Mouse (Mus musculus) heart, embryonic 16.5 days (tissue): Measurements from ENCODE around the gene Vwf. TPM values are rescaled to one million over a fixed set of nuclear protein-coding genes. Genes with fewer than 3 reads are reported as not detected.

Experiments used
- ATAC-seq: fragments of 200-750 bp; cut with Nextera tagmentation; replicated peaks from 2 replicates; pipeline ENCODE4 v1.8.0; 2017; ENCODE audit warnings: moderate number of reproducible peaks; ENCODE audit not compliant: insufficient read depth, low FRiP score; ENCODE audit errors: extremely low read depth
- H3K27ac ChIP-seq: fragments of 300-500 bp; sonication (generic); 2 replicates; pipeline ENCODE4 v1.5.1; 2014; ENCODE audit warnings: mild to moderate bottlenecking, low read length, control low read depth, moderate library complexity
- H3K27me3 ChIP-seq: fragments of 300-500 bp; sonication (generic); 2 replicates; pipeline ENCODE4 v1.6.1; 2014; ENCODE audit warnings: low read length, mixed read lengths; ENCODE audit not compliant: control insufficient read depth, insufficient read depth
- H3K36me3 ChIP-seq: fragments of 300-500 bp; sonication (generic); 2 replicates; pipeline ENCODE4 v1.6.1; 2014; ENCODE audit not compliant: control insufficient read depth, insufficient read depth
- H3K4me1 ChIP-seq: fragments of 300-500 bp; sonication (generic); 2 replicates; pipeline ENCODE4 v1.6.1; 2014; ENCODE audit warnings: low read length, mixed read lengths; ENCODE audit not compliant: control insufficient read depth, insufficient read depth
- H3K4me2 ChIP-seq: fragments of 300-500 bp; sonication (generic); 2 replicates; pipeline ENCODE4 v1.6.1; 2014; ENCODE audit warnings: low read depth, mild to moderate bottlenecking, control low read depth, low read length
- H3K4me3 ChIP-seq: fragments of 300-500 bp; sonication (generic); 2 replicates; pipeline ENCODE4 v1.5.1; 2014; ENCODE audit warnings: mild to moderate bottlenecking, control low read depth, low read length
- H3K9ac ChIP-seq: fragments of 300-500 bp; sonication (generic); 2 replicates; pipeline ENCODE4 v1.6.1; 2014; ENCODE audit warnings: low read length, control low read depth
- H3K9me3 ChIP-seq: fragments of 300-500 bp; sonication (generic); replicated peaks from 2 replicates; pipeline ENCODE4 v1.6.1; 2016; ENCODE audit warnings: low read length; ENCODE audit not compliant: control insufficient read depth
- WGBS: fragments of 180-500 bp; shearing (Covaris S2); extraction: QIAGEN DNeasy Blood & Tissue Kit; methylation state at CpG from one replicate; pipeline ENCODE4 v1.1.7; 2014; 5-methylcytosine and 5-hydroxymethylcytosine counted together
- polyA plus RNA-seq: library from polyadenylated mRNA; unstranded; fragments of >200 nt; fragmentation: Nextera tagmentation; extraction: Ambion mirVana; gene quantifications from 2 replicates; pipeline ENCODE4 v1.2.1, GENCODE M21; 2015

Vwf gene
- polyA plus RNA-seq: 26.3 and 27.1 TPM in 2 replicates

DNA sequence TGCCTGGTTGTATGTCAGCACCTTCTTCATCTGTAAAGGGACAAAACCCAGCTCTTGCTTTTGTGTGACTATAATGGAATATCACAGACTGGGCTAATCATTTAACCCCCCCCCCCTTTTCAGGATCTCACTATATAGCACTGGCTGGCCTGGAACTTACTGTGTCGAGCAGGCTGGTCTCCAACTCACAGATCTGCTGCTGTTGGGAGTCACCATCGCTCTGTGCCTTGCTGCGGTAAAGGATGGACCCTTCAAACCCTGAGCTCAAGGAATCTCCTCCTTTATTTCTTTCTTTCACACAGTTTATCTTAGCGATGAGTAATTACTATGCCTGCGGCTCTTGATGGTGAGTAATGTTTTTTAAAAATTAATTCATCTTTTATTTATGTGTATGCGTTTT, at the start of gene Vwf:
Gene Vwf, plus strand, starts transcription at position 301 of the 400 bp plus-strand sequence.
- Histone ChIP-seq H3K27me3 (no peaks in the 10 kb centered on the region), H3K9ac (no peak within 1 kb of the TSS), H3K27ac (no peak within 1 kb of the TSS), H3K4me3 (no peak within 1 kb of the TSS), H3K36me3 (no peaks in the 10 kb centered on the region), H3K4me2 (no peak within 1 kb of the TSS), H3K4me1 (no peaks in the 10 kb centered on the region), H3K9me3 (no peaks in the 10 kb centered on the region)
- ATAC-seq: no peak
- 80% methylated on average over 6 of the region's 6 CpGs for WGBS

DNA sequence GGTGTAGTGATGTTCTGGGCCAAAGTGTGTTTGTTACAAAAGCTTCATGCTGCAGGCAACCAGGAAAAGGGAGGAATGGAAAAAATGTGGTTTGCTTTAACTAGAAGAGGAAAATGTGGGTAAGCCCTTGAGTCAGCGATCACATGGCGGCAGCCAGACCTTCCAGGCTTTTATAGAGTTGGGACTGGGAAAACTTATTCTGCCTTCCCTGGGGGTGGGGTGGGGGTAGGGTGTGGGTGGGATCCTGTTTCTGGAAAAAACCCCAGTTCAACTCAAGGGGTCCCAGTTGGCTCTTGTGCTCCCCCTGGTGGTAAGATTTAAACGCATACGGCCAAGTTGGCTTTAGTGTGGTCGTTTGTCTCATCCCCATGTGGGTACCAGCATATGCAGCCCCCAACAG, 48.5 kb upstream of the Vwf start:
- H3K4me1 ChIP-seq: peaks cover 4% of the 10 kb centered on the region; the same call in 1 of the 2 replicates
- no peak for ATAC-seq
- peaks cover 13% of the 10 kb centered on the region for H3K27me3 ChIP-seq
- H3K9me3 ChIP-seq: no peaks in the 10 kb centered on the region
- H3K4me3 ChIP-seq: no peak overlapping the region
- 31% methylated on average over 5 of the region's 5 CpGs for WGBS
- no peak overlapping the region for H3K27ac ChIP-seq
- H3K9ac ChIP-seq: no peak overlapping the region
- no peak overlapping the region for H3K4me2 ChIP-seq
- H3K36me3 ChIP-seq: no peaks in the 10 kb centered on the region

DNA sequence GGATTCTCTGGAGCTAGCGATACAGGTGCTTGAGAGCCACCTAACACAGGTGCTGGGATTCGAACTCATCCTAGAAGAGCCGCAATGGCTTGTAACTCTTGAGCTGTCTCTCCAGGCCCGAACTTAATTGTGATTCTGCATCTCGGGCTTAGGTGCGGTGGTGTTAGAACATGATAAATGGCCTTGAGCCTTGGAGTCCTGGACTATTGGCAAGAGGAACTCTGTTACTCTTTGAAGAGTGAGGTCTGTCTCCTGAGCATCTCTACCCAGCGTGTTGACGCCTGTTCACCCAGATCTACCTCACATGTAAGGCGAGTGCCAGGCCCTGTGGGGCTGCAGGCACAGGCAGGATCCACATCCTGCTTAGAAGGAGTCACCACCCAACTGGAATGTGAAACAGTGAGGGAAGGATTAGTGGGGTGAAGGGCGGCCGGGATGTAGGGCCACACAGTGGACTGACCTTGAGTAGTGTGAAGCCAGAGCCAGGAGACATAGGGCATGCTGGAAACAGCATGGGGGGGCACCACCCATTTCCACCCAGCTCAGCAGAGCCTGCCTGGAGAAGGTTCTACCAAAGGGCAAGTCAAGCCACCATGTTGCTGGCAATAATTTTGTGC, 43.3 kb upstream of the Vwf start:
- 84% methylated on average over 11 of the region's 11 CpGs for WGBS
- H3K9me3 ChIP-seq: no peaks in the 10 kb centered on the region

DNA sequence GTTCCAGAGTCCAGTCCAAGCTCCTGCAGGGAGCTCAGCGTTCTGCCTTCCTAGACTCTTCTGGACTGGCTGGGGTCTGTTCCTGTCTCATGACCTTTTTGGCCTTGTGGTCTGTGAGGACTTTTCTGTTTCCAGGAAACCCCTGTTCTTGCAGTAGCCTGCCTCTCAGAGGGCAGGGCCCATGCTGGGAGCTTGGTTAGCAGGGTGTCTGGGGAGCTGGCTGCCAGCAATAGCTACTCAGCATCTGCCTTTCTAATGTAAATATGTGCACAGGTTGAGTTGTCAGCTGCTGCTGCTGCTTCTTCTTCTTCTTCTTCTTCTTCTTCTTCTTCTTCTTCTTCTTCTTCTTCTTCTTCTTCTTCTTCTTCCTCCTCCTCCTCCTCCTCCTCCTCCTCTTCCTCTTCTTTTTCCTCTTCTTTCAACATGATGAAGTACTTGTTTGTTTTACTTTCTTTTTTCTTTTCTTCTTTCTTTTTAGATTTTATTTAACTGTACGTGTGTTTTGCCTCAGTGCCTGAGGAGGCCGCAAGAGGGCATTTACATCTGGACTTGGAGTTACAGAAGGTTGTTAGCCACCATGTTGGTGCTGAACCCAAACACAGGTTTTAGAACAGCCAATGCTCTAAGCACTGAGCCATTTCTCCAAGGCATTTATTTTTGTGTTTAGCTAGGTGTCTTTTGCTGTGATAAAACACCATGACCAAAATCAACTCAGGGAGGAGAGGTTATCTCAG, 41.8 kb upstream of the Vwf start:
- Histone ChIP-seq H3K27me3 (0 out of 2 replicates have a peak, but pooled peaks cover 2% of the 10 kb centered on the region), H3K4me3 (no peak overlapping the region), H3K27ac (no peak overlapping the region), H3K4me2 (no peak overlapping the region), H3K36me3 (no peaks in the 10 kb centered on the region), H3K4me1 (no peaks in the 10 kb centered on the region), H3K9ac (no peak overlapping the region), H3K9me3 (no peaks in the 10 kb centered on the region)
- ATAC-seq: no peak
- 64% methylated on average over 3 of the region's 3 CpGs for WGBS

More for the DNA sequence above, 43.3 kb upstream of the Vwf start:
- no peak overlapping the region for H3K27ac ChIP-seq
- no peak overlapping the region for H3K4me3 ChIP-seq
- no peaks in the 10 kb centered on the region for H3K4me1 ChIP-seq
- no peaks in the 10 kb centered on the region for H3K36me3 ChIP-seq
- ATAC-seq: no peak
- no peak overlapping the region for H3K4me2 ChIP-seq
- 0 out of 2 replicates have a peak, but pooled peaks cover 2% of the 10 kb centered on the region for H3K27me3 ChIP-seq
- no peak overlapping the region for H3K9ac ChIP-seq

DNA sequence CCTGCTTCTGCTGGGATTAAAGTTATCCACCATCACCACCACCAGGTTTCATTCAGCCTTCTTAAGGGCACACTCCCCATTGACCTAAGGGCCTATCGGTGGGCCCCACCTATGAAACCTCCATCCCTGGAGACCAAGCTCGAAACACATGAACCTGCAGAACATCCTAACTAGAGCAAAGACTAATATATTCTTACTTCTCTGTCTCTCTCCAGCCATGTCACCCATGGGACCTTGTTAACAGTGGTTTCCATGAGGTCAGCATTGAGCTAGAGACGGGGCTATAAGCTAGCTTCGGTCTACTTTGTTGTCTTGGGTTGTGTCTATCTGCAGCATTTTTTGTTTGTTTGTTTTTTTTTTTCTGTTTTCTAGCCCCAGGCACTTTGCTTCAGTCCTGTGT, 40.1 kb upstream of the Vwf start:
- ATAC-seq: no peak
- Histone ChIP-seq H3K9me3 (no peaks in the 10 kb centered on the region), H3K27ac (no peak overlapping the region), H3K9ac (no peak overlapping the region), H3K27me3 (no peaks in the 10 kb centered on the region), H3K4me1 (peaks cover 4% of the 10 kb centered on the region), H3K4me3 (no peak overlapping the region), H3K4me2 (no peak overlapping the region), H3K36me3 (no peaks in the 10 kb centered on the region)
- 83% methylated on average over 4 of the region's 4 CpGs for WGBS

DNA sequence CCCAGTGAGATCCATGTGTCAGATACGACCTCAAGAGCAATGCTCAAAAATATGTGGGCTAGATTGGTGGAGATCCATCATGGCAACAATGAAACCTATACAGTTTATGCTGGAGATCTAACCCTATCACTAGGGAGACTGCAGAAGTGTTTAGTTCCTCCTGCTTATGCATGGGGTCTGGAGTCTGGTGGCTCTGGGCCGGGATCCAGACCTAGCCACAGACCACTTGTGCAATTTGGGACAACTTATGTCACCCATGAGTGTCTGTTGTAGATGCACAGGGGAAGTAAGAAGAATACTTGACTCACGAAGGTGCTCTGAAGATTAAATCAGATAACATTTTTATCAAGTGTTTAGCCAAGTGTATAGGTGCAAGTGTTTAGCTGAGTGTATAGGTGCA, 36.8 kb upstream of the Vwf start:
- H3K4me1 ChIP-seq: peaks cover 18% of the 10 kb centered on the region
- no peak overlapping the region for H3K4me2 ChIP-seq
- no peak overlapping the region for H3K27ac ChIP-seq
- H3K4me3 ChIP-seq: no peak overlapping the region
- no peaks in the 10 kb centered on the region for H3K36me3 ChIP-seq
- ATAC-seq: no peak
- no peak overlapping the region for H3K9ac ChIP-seq
- H3K9me3 ChIP-seq: no peaks in the 10 kb centered on the region
- 61% methylated on average over 3 of the region's 3 CpGs for WGBS
- H3K27me3 ChIP-seq: no peaks in the 10 kb centered on the region

DNA sequence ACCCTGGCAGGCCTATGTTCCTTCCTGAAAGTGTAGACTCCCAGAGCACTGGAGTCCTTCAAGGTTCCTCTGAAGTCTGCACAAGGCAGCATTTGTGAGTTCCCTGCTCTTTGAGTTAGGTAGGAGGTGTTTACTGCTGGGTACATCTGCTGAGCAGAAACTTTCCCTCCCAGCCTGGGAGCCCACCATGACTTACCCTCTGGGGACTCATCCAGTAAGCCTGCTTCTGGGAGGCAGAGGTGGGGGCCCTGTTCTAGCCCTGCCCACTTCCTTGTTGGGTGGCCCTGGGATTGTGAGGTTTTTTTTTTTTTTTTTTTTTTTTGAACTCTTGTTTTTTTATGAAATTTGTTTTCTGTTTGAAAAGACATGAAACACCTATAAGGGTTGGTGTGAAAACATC, 35.9 kb upstream of the Vwf start:
- Histone ChIP-seq H3K4me2 (no peak overlapping the region), H3K4me3 (no peak overlapping the region), H3K9me3 (no peaks in the 10 kb centered on the region), H3K27ac (no peak overlapping the region), H3K9ac (no peak overlapping the region), H3K36me3 (no peaks in the 10 kb centered on the region), H3K27me3 (no peaks in the 10 kb centered on the region), H3K4me1 (peaks cover 25% of the 10 kb centered on the region)
- no peak for ATAC-seq

DNA sequence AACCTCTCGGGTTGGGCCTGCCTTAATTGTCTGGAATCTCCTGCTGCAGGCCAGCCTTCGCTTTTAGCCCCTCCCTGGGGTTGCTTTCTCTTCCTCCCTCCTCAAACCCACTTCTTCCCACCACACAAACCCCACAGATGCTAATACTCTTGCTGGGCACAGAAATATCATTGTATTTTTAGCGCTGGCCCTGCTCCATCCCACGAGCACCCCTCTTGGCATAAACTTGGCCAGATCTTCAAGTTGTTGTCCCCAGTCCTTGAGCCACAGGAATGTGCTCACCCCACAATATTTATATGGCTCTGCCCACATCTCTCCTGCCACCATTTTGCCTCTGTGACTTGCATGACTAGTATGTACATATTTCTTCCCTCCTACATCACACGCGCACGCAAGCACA, 35.4 kb upstream of the Vwf start:
- H3K4me2 ChIP-seq: no peak overlapping the region; the same call in 1 of the 2 replicates
- H3K9me3 ChIP-seq: no peaks in the 10 kb centered on the region
- peaks cover 28% of the 10 kb centered on the region for H3K4me1 ChIP-seq
- H3K36me3 ChIP-seq: no peaks in the 10 kb centered on the region
- ATAC-seq: no peak
- no peak overlapping the region for H3K27ac ChIP-seq
- no peaks in the 10 kb centered on the region for H3K27me3 ChIP-seq
- 74% methylated on average over 7 of the region's 7 CpGs for WGBS
- H3K9ac ChIP-seq: no peak overlapping the region
- H3K4me3 ChIP-seq: no peak overlapping the region

DNA sequence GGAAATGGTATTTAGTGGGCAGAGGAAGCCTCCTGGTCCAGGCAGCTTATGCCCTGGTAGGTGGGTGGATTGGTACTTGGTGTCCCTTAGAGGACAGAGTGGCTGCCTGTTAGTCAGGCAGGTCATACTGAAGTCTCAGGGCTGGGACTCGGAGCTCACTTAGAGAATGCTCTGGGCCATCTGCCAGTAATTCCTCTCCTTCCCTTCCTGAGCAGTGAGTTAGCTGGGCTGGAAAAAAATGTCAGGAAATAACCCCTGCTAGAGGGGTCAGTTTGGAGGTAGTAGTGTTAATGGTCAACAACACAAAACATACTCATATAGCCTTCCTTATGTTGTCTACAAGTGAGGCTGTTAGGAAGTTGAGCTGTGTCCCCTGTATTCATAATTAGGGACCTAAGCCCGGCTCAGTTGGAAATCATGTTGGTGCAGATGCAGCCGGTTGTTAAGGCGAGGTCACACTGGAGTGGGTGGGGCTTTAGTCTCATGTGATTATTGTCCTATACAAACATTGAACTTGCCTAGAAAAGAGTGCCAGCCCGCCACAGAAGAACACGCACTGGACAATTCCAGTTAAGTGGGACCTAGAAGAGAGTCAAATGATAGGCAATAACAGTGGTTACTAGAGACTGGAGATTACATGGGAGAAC, 33.5 kb upstream of the Vwf start:
- H3K36me3 ChIP-seq: no peaks in the 10 kb centered on the region

More for the DNA sequence above, 33.5 kb upstream of the Vwf start:
- no peak overlapping the region for H3K4me3 ChIP-seq
- no peaks in the 10 kb centered on the region for H3K27me3 ChIP-seq
- H3K9me3 ChIP-seq: no peaks in the 10 kb centered on the region
- H3K9ac ChIP-seq: peak overlapping the region; percentile 35; the same call in 1 of the 2 replicates
- peak overlapping the region; percentile 84 for H3K27ac ChIP-seq
- peaks cover 28% of the 10 kb centered on the region for H3K4me1 ChIP-seq
- no peak overlapping the region for H3K4me2 ChIP-seq
- WGBS: 43% methylated on average over 6 of the region's 6 CpGs
- ATAC-seq: peak; percentile 65
